ENCODE assay signal across 25 mouse cellular contexts in the genomic region with DNA sequence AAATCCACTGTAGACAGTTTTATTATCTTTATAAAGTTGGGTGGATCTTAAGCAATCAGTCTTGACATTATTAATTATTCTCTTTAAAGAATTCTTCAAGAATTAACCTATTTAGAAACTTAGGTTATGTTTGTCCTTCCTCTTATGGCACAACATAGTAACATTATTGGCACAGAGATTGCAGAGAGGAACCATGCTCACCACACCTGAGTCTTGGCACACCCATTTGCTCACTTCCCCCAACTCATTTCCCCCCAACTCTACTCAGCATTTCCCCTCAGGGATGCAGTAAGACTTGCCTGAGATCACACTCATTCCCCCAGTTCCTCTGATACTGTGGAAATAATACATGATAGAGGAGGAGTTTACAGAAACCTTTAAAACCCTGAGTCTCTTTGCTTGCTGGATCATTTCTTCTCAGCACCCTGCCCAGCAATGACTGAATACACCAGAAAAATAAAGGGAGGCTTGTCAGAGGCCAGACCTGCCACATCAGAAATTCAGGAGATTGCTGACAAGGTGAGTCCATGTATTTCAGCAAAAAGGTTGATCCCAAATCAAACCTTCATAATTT. TPM values are rescaled to one million over a fixed set of nuclear protein-coding genes. Genes with fewer than 3 reads are reported as not detected.
A peak's percentile ranks its signal among the peaks of the same experiment; 100 is the strongest.
DNase-seq lines count a peak whose midpoint lies in the region; ATAC-seq lines count a peak whose summit lies in the region.
"Had no signal": no experiment of that assay in that cellular context is flagged by ENCODE, and none has a peak within 500 bp of the region (broad histone marks: within the 10 kb centered on the region; RNA-seq: fewer than 3 reads in every experiment).

A gene (plus strand): TSS at position 410 of the 574 bp plus-strand sequence.

- no peak within 1 kb of the TSS for H3K4me3 ChIP-seq in liver, embryonic 15.5 days (replicated peaks)
- H3K4me3 ChIP-seq: embryonic facial prominence, embryonic 12.5 days; forebrain, embryonic 12.5 days; heart, embryonic 10.5 days; heart, embryonic 15.5 days; hindbrain, embryonic 13.5 days had no signal

- no peaks in the 10 kb centered on the region for H3K4me1 ChIP-seq in liver, embryonic 15.5 days (replicated peaks)
- H3K4me1 ChIP-seq: embryonic facial prominence, embryonic 12.5 days; forebrain, embryonic 12.5 days; heart, embryonic 10.5 days; heart, embryonic 15.5 days; hindbrain, embryonic 13.5 days had no signal

- H3K9ac ChIP-seq in liver, embryonic 15.5 days: no peak within 1 kb of the TSS
- H3K9ac ChIP-seq: embryonic facial prominence, embryonic 12.5 days; forebrain, embryonic 12.5 days; heart, embryonic 15.5 days; hindbrain, embryonic 13.5 days had no signal

- no peaks in the 10 kb centered on the region for H3K9me3 ChIP-seq in liver, embryonic 15.5 days (replicated peaks)
- H3K9me3 ChIP-seq: embryonic facial prominence, embryonic 12.5 days; forebrain, embryonic 12.5 days; heart, embryonic 10.5 days; heart, embryonic 15.5 days; hindbrain, embryonic 13.5 days had no signal

- no peaks in the 10 kb centered on the region for H3K36me3 ChIP-seq in liver, embryonic 15.5 days (replicated peaks)
- H3K36me3 ChIP-seq: embryonic facial prominence, embryonic 12.5 days; forebrain, embryonic 12.5 days; heart, embryonic 10.5 days; heart, embryonic 15.5 days; hindbrain, embryonic 13.5 days had no signal

- intact Hi-C loops in left cerebral cortex, postnatal 14 days (cut with DNase I): no loop called here

- H3K27ac ChIP-seq in liver, embryonic 15.5 days (replicated peaks): no peak within 1 kb of the TSS
- H3K27ac ChIP-seq: embryonic facial prominence, embryonic 12.5 days; forebrain, embryonic 12.5 days; heart, embryonic 10.5 days; heart, embryonic 15.5 days; hindbrain, embryonic 13.5 days; hindbrain, postnatal 0 days had no signal

- DNase-seq in liver (no peak), A20 (ENCODE audit: low read depth, low spot score) (peak; percentile 18)
- no peak for DNase-seq in left cerebral cortex, postnatal 14 days (ENCODE audit: low spot score in 2 of 2)
- DNase-seq in embryo, embryonic 10.5 days (ENCODE audit: low spot score): no peak
- DNase-seq: adrenal gland, postnatal 10 days; cerebellum, adult 8-10 months; cerebellum, postnatal 14 days; gastrocnemius, postnatal 10 days; heart, adult 18-20 months; heart, postnatal 14 days had no signal

- no peak within 1 kb of the TSS for H3K4me2 ChIP-seq in liver, embryonic 15.5 days
- H3K4me2 ChIP-seq: embryonic facial prominence, embryonic 12.5 days; forebrain, embryonic 12.5 days; heart, embryonic 15.5 days; hindbrain, embryonic 13.5 days had no signal

- no peaks in the 10 kb centered on the region for H3K27me3 ChIP-seq in liver, embryonic 15.5 days
- H3K27me3 ChIP-seq: embryonic facial prominence, embryonic 12.5 days; forebrain, embryonic 12.5 days; heart, embryonic 15.5 days; hindbrain, embryonic 13.5 days had no signal

- ATAC-seq in liver, embryonic 15.5 days (ENCODE audit: insufficient read depth): no peak
- ATAC-seq in erythroid progenitor cell, adult 5-6 weeks (replicated peaks; ENCODE audit: low FRiP score, poor library complexity, severe bottlenecking): no peak
- peak; percentile 81 for ATAC-seq in neutrophil, adult 5-6 weeks (ENCODE audit: extremely low read depth, insufficient number of reproducible peaks, low FRiP score, poor library complexity, severe bottlenecking)
- ATAC-seq: forebrain, embryonic 16.5 days; hindbrain, postnatal 0 days had no signal

RNA-seq across cellular contexts. Expression of the gene that starts here (rescaled TPM):
- polyA plus RNA-seq in liver, embryonic 15.5 days (2015; fragmentation: Nextera tagmentation; extraction: Ambion mirVana): 56.4 and 66.8 TPM in 2 replicates
- 38.6 and 78.4 TPM in 2 replicates for total RNA-seq in erythroid progenitor cell, adult 5-6 weeks (2015; ENCODE audit: low replicate concordance)
- 1.4 and 19.2 TPM in 2 replicates for total RNA-seq in erythroid progenitor cell, adult 5-6 weeks (2017; ENCODE audit: low replicate concordance)
- total RNA-seq in neutrophil, adult 5-6 weeks (2017): 247 and 256 TPM in 2 replicates
- total RNA-seq in left cerebral cortex, postnatal 14 days (2021): not detected
- total RNA-seq: common myeloid progenitor, adult 5-6 weeks; heart, adult 18-20 months; heart, postnatal 14 days; hematopoietic stem cell, adult 5-6 weeks; hindbrain, postnatal 0 days; MEL had no signal
- polyA plus RNA-seq: C2C12; embryonic facial prominence, embryonic 12.5 days; forebrain, embryonic 12.5 days; forebrain, embryonic 16.5 days; frontal cortex, adult 2 months; heart, embryonic 10.5 days; hindbrain, embryonic 13.5 days had no signal
